Mouse (Mus musculus) embryo, embryonic 9.5 days (tissue): ENCODE results near the gene Cdc37.

ENCODE experiments used
- DNase-seq: peaks from one replicate; pipeline ENCODE4 v3.0.0-alpha.2; 2017; ENCODE audit errors: extremely low spot score

The Cdc37 gene

GRCm38 (mm10) chr9:21097793-21098192 lies 52.0 kb downstream of the Cdc37 start:
- no peak for DNase-seq

GRCm38 (mm10) chr9:21095958-21096357 lies 53.8 kb downstream of the Cdc37 start:
- no peak for DNase-seq

- no peak for DNase-seq
Measured at GRCm38 (mm10) chr9:21093423-21093822, 56.4 kb downstream of the Cdc37 start.

GRCm38 (mm10) chr9:21091707-21092320 lies 58.0 kb downstream of the Cdc37 start, which contains the start of the genes Gm38431 and Raver1:
TSS of gene Gm38431 (minus strand) at chr9:21091997.
TSS of gene Raver1 (minus strand) at chr9:21092008.
- DNase-seq, result peak; percentile 98

- DNase-seq, result no peak
Measured at GRCm38 (mm10) chr9:21090972-21091706, 58.6 kb downstream of the Cdc37 start.

GRCm38 (mm10) chr9:21090537-21090936 lies 59.2 kb downstream of the Cdc37 start:
- no peak for DNase-seq

- DNase-seq, result no peak
Measured at GRCm38 (mm10) chr9:21083324-21083723, 66.5 kb downstream of the Cdc37 start.
